Mouse (Mus musculus) v-Abl transformed pro-B cells (cell line): Measurements from ENCODE around the gene Scly.

Source experiments
- in situ Hi-C, 2 experiments: fragments of 400-800 bp; cut with MboI; formaldehyde crosslinking; loops; one replicate each; pipeline ENCODE4 v1.15.1; 2025; ENCODE audit not compliant: unreplicated experiment in 2 of 2

Gene Scly

DNA sequence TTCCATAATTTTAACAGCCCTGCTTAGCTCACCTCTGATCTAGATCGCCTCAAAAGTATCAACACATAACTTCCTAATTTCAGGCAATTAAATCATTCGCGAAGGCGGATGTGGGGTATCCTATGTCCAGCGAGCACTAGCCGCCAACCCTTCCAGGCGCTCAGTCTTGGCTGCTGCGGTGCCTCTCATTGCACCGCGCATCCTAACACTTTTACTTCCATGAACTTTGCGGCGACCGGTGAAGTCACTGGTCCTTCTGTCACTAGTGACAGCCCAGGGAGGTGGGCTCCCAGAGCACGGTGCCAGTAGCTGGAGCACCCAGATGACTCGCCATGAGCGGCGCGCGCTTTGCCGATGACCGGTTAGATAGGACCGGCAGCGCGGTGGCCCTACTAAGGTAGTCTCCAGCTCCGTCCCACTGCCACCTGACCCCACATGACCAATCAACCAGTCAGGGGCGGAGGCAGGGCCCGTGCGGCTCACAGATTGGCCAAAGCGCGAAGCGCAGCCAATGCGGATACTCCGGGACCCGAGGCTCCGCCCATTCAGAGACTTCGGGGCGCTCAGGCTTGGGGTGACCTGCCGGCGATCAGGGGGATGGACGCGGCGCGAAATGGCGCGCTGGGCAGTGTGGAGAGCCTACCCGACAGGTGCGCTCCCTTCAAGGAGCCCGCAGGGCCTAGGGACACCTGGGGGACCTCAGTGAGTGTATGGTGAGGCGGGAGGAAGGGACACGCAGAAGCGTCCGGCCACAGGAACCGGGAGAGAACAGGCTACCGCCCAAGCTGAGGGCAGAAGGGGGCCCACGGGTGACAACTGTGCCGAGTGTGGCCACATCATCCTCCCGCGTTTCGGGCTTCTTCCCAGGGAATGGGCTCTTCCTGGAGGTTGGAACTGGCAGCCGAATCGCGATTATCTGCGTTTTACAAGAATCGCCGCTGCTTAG is at the start of gene Scly:
Scly (plus strand) TSS at position 540 of the 946 bp plus-strand sequence.
- in situ Hi-C loops = loop anchor here in 1 of 2 experiments (5.0 kb wide), 1 partner anchor 46 kb away; the partner anchor contains the start of gene Ube2f

DNA sequence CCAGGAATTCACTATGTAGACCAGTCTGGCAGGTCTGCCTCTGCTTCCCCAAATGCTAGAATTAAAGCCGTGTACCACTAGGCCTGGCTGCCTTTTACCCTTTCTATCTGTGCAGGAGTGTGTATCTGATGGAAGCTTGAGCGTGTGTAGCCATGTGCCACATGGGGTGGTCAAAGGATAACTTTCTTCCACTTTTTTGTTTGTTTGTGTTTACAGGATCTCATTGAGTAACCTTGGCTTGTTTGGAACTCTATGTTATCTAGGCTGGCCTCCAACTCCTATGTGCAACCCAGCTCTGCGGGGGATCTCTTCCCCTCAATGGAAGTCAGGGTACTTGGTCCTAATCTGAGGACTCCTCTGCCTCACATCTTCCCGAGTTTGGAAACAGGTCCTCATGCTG is 49.2 kb upstream of the Scly start:
- in situ Hi-C loops = loop anchor here in 1 of 2 experiments (10.0 kb wide), 1 partner anchor 166 kb away; the partner anchor contains the start of gene Hes6

DNA sequence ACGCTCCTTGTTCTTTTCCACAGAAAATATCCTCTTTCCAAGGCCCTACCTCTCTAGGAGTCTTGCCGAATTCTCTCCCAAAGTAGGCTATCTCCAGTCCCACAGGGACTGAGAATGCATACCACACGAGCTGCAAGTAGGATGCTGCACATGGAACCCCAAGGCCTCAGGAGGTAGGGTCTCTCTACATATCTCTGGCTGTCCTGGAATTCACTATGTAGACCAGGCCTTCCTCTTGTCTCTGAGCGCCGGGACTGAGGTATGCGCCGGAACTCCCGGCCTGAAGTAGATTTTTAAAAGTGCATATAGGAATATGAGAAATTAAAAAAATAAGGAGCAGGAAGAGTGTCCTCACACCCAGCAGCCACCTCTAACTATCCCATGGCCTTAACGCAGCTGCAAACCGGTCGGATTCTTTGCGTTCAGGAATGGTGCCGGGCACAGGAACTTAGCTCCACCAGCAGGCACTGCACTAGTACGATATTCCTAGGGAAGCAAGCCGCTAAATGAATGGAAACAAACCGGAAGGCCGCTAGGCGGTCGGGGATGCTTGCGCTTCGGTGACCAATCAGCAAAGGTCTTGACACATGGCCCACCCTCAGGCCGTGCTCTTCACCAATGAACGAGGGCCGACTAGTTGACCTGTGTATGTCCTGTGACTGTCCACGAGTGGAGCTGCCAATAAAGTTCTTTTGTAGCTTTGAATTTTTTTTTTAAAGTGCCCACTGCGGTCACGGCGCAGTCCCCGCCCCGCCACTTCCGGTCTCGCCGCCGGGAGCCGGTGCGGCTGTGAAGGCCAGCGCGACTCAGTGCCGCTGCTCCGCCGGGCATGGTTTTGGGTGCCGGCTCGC is 48.3 kb upstream of the Scly start, which contains the start of gene Ube2f:
Ube2f (plus strand) TSS at position 741 of the 851 bp plus-strand sequence.
- in situ Hi-C loops = loop anchor here in 1 of 2 experiments (5.0 to 10.0 kb wide), 2 partner anchors 48 to 165 kb away; partner anchors contain the start of genes Hes6 and Scly

DNA sequence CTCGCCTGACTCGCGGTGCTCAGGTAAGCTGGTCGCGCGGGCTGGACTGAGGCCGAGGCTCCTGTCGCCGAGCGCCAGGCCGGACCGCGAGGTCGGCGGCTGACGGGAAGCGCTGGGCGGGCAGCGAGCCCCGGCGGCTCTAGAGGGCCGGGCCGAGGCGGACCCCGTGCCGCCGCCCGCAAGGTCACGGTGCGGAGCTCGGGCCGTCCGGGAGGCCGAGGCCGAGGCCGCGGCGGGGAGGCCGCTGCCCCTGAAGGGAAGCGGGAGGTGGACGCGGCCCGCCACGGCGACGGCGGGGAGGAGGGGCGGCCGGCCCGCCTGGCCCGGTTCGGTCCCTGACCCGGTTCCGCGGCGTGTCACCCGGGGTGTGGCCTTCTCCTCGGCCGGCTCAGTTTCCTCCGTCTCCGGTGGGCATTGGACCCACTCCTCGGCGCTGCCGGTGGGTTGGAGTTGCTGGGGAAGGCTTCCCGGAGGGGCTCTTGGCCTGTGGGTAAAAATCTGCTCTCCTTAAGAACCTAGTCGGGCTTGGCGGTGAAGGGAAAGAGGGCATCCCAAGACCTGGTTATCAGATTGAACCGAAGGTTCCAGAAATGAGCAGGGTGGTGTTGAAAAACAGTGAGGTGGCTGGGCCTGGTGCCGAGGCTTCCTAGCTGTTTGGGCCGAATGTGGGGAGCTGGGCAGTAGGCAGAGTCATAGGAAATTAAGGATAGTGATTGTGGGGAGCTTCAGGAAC is 47.6 kb upstream of the Scly start:
- in situ Hi-C loops = loop anchor here in 1 of 2 experiments (5.0 kb wide), 1 partner anchor 47 kb away; the partner anchor contains the start of gene Scly

DNA sequence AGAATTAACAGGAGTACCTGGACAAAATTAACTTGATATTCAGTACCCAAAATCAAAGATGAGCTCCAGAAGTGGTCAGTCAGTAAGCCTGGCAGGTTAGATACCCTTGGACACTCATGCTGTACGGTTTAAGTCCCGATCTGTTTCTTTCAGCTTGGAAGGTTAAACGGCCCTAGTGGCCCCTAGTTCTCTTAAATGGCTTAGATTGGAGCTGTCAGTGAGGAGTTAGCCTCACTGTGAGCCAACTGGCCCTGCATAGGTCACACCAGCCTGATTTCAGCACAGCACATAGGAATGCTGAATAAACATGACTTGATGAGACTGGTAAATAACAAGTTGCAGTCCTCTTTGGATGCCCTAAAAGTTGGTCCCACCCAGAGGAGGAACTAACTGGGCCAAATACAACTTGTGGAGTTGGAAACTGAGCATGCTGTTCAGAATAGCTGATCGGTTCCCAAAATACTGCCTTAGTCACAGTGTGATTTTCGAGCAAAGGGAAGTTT is 46.9 kb upstream of the Scly start:
- in situ Hi-C loops = loop anchor here in 1 of 2 experiments (5.0 kb wide), 1 partner anchor 46 kb away; the partner anchor contains the start of gene Scly

DNA sequence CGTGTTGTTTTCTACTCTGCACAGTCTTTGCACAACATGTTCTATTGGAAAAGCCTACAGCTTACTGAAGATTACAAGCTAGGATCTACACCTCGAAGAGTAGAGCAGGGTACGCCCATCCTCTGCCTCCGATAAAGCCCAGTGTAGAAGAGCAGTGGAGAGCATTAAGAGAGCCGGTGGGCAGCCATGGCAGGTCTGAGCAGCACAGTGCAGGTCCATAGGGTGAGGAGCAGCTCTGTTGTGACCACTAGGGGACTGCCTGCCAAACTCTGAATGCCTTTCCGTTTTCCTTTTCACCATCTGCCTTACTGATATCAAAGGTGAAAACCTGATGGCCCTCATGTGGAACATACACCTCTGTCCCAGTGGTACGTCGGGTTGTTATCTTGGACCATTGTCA is 46.2 kb upstream of the Scly start:
- in situ Hi-C loops = loop anchor here in 1 of 2 experiments (5.0 kb wide), 1 partner anchor 45 kb away; the partner anchor contains the start of gene Scly

DNA sequence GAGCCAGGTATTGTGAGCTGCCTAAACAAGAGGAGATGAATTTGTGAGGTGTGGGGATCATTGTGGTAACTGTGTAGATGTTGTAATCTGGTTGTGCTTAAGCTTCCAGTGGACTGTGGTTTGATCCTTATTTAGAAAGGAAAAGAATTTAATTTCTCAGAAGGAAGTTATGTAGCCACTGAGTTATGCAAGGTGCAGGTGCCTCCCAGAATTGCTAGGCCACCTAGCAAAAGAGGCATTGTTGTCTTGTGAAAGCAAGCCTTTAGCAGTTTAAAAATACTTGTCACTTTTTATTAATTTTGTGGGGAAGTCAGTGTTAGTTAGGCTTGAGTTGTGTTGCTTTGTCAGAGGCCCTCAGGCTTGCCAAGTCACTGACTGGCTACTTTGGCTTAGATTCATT is 40.2 kb upstream of the Scly start:
- in situ Hi-C loops = no loop called here

DNA sequence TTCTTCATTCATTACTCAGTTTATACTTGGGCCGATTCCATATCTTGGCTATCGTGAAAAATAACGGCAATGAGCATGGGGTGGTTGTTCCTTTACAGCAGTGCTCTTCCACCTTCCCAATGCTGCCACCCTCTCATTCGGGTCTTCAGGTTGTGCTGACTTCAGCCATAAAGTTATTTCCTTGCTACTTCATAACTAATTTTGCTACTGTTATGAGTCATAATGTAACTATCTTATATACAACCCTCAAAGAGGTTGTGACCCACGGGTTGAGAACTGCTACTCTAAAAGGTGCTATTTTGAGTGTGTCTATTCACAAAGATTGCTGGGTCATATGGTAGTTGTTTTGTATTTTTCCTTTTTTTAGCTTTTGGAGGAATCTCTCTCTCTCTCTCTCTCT is 38.3 kb upstream of the Scly start:
- in situ Hi-C loops = no loop called here

DNA sequence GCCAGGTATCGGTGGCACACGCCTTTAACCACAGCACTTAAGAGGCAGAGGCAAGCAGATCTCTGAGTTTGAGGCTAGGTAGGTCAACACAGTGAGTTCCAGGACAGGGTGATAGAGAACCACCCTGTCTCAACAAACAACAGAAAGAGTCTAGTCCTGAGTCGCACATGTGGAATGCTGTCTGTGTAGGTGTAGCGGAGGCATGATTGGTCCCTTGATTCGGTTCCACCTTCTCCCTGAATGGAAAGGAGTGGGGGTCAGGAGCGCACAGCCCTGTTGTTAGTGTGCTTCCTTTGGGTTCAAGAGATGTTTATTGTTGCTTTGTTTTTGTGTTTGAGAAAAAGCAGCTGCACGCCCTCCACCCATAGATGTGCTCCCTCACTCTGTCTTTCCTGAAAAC is 35.6 kb upstream of the Scly start:
- in situ Hi-C loops = no loop called here

DNA sequence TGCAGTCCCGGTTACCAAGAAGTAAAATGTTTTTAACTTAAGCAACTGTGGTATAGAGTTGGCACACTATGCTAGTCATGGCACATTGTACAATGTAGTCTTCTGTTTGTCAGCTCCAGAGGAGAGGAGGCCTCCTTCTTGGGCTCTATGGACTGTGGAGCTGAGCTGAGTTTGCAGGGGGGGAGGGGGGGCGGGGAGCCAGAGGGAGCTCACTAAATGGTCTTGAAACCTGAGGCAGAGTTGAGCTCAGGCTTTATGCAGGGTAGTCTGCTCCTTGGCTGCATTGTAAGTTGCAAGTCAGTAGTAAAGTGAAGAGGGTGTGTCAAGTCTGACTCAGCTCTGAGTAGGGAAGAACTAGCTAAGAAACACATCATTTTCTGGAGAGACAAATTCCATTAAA is 25.9 kb upstream of the Scly start:
- in situ Hi-C loops = no loop called here

DNA sequence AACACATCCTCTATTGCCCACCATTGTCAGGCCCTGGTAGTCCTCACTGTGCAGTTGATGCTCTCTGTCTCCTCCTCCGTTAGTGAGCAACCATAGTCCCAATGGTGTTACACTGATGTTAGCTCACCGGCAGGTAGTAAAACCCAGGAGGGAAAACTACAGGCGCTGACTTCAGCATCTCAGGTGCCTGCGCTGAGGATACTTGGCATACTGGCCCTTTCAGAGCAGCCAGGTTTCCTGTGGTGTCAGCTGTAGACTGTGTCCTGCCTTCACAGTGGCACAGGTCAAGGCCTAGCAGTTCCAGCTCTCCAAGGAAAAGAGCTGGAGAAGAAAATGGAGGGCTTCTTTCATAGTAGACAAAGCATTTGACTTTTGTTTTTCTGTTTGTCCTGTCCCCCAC is 21.6 kb upstream of the Scly start:
- in situ Hi-C loops = no loop called here

DNA sequence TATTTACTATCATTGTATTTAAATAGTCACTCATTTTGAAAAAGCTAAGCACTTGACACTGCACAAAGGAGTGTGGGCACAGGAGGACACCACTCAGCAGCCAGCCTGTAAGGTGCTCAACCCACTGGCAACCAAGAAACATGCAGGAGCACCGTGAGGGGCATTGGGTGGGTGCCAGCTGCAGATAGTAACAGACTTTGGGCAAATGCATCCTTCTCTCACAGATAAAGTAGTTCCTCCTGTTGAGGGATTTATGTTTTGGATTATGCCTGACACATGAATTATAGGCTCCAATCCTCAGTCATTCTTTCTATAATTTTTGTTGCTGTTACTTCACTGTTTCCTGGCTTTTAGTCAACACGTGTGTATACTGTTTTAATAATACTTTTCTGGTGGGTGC is 20.7 kb upstream of the Scly start:
- in situ Hi-C loops = no loop called here

DNA sequence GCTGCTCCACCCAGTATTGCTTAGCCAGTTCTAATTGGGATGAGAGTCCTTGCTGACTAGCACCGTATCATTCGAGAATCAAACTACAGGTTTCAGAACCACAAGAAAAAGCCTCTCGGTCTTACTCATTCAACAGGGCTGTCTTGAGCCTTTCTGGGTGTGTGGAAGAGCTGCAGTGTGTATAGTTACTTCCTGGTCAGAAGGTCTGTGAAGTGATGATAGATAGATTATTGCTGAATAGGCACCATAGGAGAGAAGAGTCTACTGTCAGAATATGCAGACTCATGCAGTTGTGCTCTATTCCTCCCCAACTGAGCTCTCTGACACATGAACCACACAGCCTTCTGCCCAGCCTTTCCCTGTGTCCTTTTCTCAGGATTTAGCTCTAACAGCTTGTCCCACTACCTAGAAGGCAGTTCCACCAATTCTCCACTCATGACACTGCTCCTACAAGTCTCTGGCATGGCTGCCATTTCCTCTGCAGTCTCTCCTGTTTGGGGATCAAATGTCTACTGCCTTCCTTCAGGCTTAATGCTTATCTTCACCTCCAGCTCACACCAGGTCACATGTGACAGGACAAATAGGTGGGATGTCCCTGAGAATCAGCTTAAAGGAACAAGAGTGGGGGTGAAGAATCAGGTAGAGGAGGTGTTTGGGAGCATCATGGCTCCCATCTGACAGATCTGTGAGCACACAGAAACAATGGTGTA is 19.6 kb upstream of the Scly start:
- in situ Hi-C loops = no loop called here

DNA sequence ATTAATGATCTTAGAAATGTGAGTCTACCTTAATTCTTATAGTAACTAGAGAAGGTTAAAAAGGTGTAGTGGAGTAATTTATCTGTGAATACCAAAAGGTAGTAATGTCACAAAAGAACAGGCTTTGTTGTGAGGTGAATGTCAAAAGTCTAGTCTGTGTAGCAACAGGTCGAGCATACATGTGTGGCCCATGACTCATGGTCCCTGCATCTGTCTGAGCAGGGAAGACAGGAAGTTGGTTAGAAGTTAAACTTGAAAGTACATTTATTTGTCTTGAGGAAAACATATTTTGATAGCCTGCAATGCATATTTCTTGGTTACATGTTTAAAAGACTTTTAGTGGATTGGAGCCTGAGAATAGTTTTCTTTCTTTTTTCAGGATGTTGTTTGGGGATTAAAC is 19.0 kb upstream of the Scly start:
- in situ Hi-C loops = no loop called here

DNA sequence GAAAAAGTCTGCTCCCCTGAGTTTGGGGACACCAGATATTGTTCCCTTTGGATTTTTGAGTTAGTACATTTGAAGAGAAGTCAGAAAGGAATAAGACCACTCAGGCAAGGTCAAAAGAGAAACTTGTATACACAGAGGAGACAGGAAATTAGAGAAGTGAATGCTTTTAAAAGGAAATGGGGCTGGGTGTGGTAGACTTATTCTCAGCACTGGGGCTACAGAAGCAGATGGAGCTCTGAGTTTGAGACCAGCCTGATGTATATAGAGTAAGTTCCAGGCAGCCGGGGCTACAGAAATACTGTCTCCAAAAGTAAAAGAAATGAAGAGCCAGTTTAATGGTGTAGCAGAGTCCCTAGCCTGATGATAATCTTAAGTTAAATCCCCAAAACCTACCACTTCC is 15.6 kb upstream of the Scly start:
- in situ Hi-C loops = no loop called here

DNA sequence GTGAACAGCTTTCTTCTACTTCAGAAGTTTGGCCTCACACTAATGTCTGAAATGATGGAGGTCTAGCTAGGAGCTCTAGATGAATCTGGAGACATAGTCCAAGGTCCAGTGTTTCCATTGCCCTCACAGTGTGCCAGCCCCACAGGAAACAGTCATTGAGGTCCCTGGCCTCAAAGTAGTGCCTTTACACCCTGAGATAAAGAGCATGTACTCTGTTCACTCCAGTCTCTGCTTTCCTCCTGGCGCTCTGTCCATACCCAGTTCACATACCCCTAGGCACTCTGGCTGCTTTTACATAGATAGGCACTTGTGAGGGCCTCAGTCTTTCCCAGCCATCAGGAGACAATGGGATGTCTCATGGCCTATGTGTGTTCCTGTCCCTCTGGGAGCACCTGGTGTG is 8.8 kb upstream of the Scly start:
- in situ Hi-C loops = no loop called here

DNA sequence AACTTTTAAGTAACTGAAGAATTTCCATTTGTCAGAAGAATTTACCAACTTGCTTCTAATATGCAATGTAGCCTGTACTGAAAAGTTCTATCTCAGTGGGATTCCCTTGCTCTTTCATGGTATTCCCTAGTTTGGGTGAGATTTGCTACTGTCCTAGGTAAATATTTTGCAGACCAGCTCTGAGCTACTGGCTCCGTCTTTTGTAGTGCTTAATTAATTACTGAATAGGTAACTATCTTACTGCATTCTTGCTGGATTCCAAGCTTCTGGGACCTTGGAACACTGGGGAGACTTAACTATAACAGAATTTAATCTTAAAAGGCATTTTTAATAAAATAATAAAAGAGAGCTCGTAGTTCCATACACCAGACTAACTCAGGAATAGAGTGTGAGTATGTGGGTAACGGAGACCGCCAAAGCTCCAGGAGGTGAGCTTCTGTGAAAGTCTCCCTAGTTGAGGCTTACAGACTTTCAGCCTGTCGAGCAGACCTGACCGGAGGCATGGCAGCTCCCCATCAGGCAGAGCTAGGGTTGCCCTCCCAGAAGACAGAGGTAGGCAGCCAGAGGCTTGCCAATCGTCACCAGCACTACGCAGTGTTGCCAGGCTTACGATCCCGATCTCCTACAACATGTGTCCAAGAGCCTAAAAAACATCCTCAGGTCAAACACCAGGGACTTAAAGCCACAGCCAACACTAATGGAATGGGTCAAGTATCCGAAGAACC is 5.9 kb upstream of the Scly start:
- in situ Hi-C loops = no loop called here

DNA sequence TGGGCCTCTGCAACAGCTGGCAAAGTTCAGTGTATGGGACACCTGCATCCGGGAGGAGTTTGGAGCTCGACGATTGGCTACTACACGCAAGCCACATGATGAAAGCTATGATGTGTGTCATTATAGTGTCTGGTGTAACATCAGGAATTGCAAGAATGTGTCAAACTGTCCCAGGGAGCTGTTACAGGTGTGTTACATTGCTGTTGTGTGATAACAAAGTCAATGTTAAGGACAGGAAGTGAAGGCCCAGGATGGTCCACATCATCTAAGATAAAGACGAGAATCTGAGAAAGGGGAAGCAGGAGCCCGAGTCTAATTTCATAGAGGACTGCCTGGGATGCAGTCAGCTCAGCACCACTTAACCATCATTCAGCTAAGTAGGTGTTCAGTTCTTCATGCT is 2.6 kb upstream of the Scly start:
- in situ Hi-C loops = loop anchor here in 1 of 2 experiments (5.0 kb wide), 1 partner anchor 43 kb away; the partner anchor contains the start of gene Ube2f
